Mouse (Mus musculus) hindbrain, embryonic 16.5 days (tissue): ENCODE measurements around the gene Rab4a. TPM values are rescaled to one million over a fixed set of nuclear protein-coding genes. Genes with fewer than 3 reads are reported as not detected.

ENCODE experiments used
- ATAC-seq: fragments of 200-750 bp; cut with Nextera tagmentation; 2 replicates; pipeline ENCODE4 v1.8.0; 2017; ENCODE audit warnings: moderate TSS enrichment, moderate library complexity
- H3K27ac ChIP-seq: fragments of 300-500 bp; sonication (generic); 2 replicates; pipeline ENCODE4 v1.5.1; 2014; ENCODE audit warnings: low read depth, mild to moderate bottlenecking, control low read depth, low read length, moderate library complexity
- H3K27me3 ChIP-seq: fragments of 300-500 bp; sonication (generic); replicated peaks from 2 replicates; pipeline ENCODE4 v1.6.1; 2014; ENCODE audit warnings: low read length; ENCODE audit not compliant: control insufficient read depth, insufficient read depth
- H3K36me3 ChIP-seq: fragments of 300-500 bp; sonication (generic); 2 replicates; pipeline ENCODE4 v1.6.1; 2014; ENCODE audit warnings: mild to moderate bottlenecking, low read length, moderate library complexity, mixed read lengths; ENCODE audit not compliant: control insufficient read depth, insufficient read depth
- H3K4me1 ChIP-seq: fragments of 300-500 bp; sonication (generic); 2 replicates; pipeline ENCODE4 v1.6.1; 2014; ENCODE audit warnings: low read depth, low read length; ENCODE audit not compliant: control insufficient read depth, insufficient read depth
- H3K4me2 ChIP-seq: fragments of 300-500 bp; sonication (generic); 2 replicates; pipeline ENCODE4 v1.6.1; 2014; ENCODE audit warnings: mild to moderate bottlenecking, low read length, control low read depth, moderate library complexity
- H3K4me3 ChIP-seq: fragments of 300-500 bp; sonication (generic); 2 replicates; pipeline ENCODE4 v1.5.1; 2014; ENCODE audit warnings: mild to moderate bottlenecking, low read length, control low read depth, moderate library complexity
- H3K9ac ChIP-seq: fragments of 300-500 bp; sonication (generic); 2 replicates; pipeline ENCODE4 v1.6.1; 2014; ENCODE audit warnings: low read depth, mild to moderate bottlenecking, control low read depth, low read length, moderate library complexity
- H3K9me3 ChIP-seq: fragments of 300-500 bp; sonication (generic); 2 replicates; pipeline ENCODE4 v1.6.1; 2014; ENCODE audit warnings: mild to moderate bottlenecking, low read length, moderate library complexity; ENCODE audit not compliant: control insufficient read depth
- WGBS: fragments of 180-500 bp; shearing (Covaris S2); extraction: QIAGEN DNeasy Blood & Tissue Kit; methylation state at CpG from one replicate; pipeline ENCODE4 v1.1.7; 2014; 5-methylcytosine and 5-hydroxymethylcytosine counted together
- polyA plus RNA-seq: library from polyadenylated mRNA; unstranded; fragments of >200 nt; fragmentation: Nextera tagmentation; extraction: Ambion mirVana; gene quantifications from 2 replicates; pipeline ENCODE4 v1.2.1, GENCODE M21; 2015

Gene Rab4a
- polyA plus RNA-seq, 1 experiment from 2014 or later = 87.4 TPM

GRCm38 (mm10) chr8:123880821-123881350 is 75.1 kb downstream of the Rab4a start:
- no peaks in the 10 kb centered on the region for H3K36me3 ChIP-seq
- no peak overlapping the region for H3K4me2 ChIP-seq
- no peak overlapping the region for H3K27ac ChIP-seq
- WGBS = 58% methylated on average over 4 of the region's 4 CpGs
- ATAC-seq = no peak
- peaks cover 17% of the 10 kb centered on the region for H3K4me1 ChIP-seq
- no peak overlapping the region for H3K9ac ChIP-seq
- H3K4me3 ChIP-seq = no peak overlapping the region
- no peaks in the 10 kb centered on the region for H3K27me3 ChIP-seq
- H3K9me3 ChIP-seq = no peaks in the 10 kb centered on the region

GRCm38 (mm10) chr8:123882412-123882811 is 76.6 kb downstream of the Rab4a start:
- no peak overlapping the region for H3K27ac ChIP-seq
- ATAC-seq = no peak
- H3K27me3 ChIP-seq = peaks cover 2% of the 10 kb centered on the region; the same call in 1 of the 2 replicates
- no peaks in the 10 kb centered on the region for H3K36me3 ChIP-seq
- WGBS = 97% methylated on average over 2 of the region's 2 CpGs
- no peak overlapping the region for H3K4me3 ChIP-seq
- no peaks in the 10 kb centered on the region for H3K9me3 ChIP-seq
- no peak overlapping the region for H3K4me2 ChIP-seq
- no peak overlapping the region for H3K9ac ChIP-seq
- H3K4me1 ChIP-seq = peaks cover 17% of the 10 kb centered on the region

- H3K4me1 ChIP-seq = peaks cover 17% of the 10 kb centered on the region
- H3K27ac ChIP-seq = no peak overlapping the region
- H3K4me2 ChIP-seq = no peak overlapping the region
- no peak overlapping the region for H3K4me3 ChIP-seq
- no peak for ATAC-seq
- H3K27me3 ChIP-seq = peaks cover 2% of the 10 kb centered on the region; the same call in 1 of the 2 replicates
- H3K9me3 ChIP-seq = no peaks in the 10 kb centered on the region
- no peaks in the 10 kb centered on the region for H3K36me3 ChIP-seq
- H3K9ac ChIP-seq = no peak overlapping the region
- 88% methylated on average over 4 of the region's 4 CpGs for WGBS
These were observed 77.3 kb downstream of the Rab4a start for GRCm38 (mm10) chr8:123883094-123883493.

Other genes starting within 250 kb of the Rab4a start
- gene Rhou, start 152.1 kb upstream of the Rab4a start, polyA plus RNA-seq = 11.6 and 12.3 TPM in 2 replicates
- gene Ccsap, start 54.2 kb downstream of the Rab4a start, polyA plus RNA-seq = 4.8 and 4.9 TPM in 2 replicates
- 11.8 and 166 TPM in 2 replicates for gene Acta1, start 88.8 kb downstream of the Rab4a start, polyA plus RNA-seq
- 18.3 and 22.0 TPM in 2 replicates for gene Nup133, start 143.3 kb downstream of the Rab4a start, polyA plus RNA-seq
- 14.6 TPM in 2 replicates for gene Abcb10, start 177.1 kb downstream of the Rab4a start, polyA plus RNA-seq
- 18.6 and 20.7 TPM in 2 replicates for gene Taf5l, start 215.4 kb downstream of the Rab4a start, polyA plus RNA-seq
- 2.6 and 4.7 TPM in 2 replicates for gene Urb2, start 215.5 kb downstream of the Rab4a start, polyA plus RNA-seq